Mouse (Mus musculus): Measurements from ENCODE around the gene Nipal1.

- TF ChIP-seq CTCF (IDR thresholded peaks at IDR 0.05; ENCODE audit: borderline replicate concordance, insufficient read depth, low read length) = no peak
- TF ChIP-seq POLR2A (IDR thresholded peaks at IDR 0.05; ENCODE audit: low read depth, low read length) = no peak
These were observed 27.5 kb downstream of the Nipal1 start for GRCm38 (mm10) chr5:72674994-72675542.
